Comparison of ENCODE assay signal across 8 mouse cellular contexts in genomic region chr7:110615792-110616191, GRCm38 (mm10). TPM values are rescaled to one million over a fixed set of nuclear protein-coding genes. Genes with fewer than 3 reads are reported as not detected.
DNase-seq lines count a peak whose midpoint lies in the region; ATAC-seq lines count a peak whose summit lies in the region.

No protein-coding gene starts in this region.

- peak overlapping the region; percentile 99; the same call in 1 of the 2 replicates for H3K27ac ChIP-seq in intestine, embryonic 14.5 days (ENCODE audit: low read depth)
- H3K27ac ChIP-seq in liver, embryonic 13.5 days: peak overlapping the region; percentile 15

- peak overlapping the region; percentile 86 for H3K4me3 ChIP-seq in intestine, embryonic 14.5 days (ENCODE audit: low read depth, low read length)
- H3K4me3 ChIP-seq in liver, embryonic 13.5 days (replicated peaks): no peak overlapping the region

- H3K4me1 ChIP-seq in intestine, embryonic 14.5 days (replicated peaks; ENCODE audit: control insufficient read depth, insufficient read depth, low read length): peaks cover 38% of the 10 kb centered on the region
- peaks cover 33% of the 10 kb centered on the region for H3K4me1 ChIP-seq in liver, embryonic 13.5 days (replicated peaks)

- H3K27me3 ChIP-seq in intestine, embryonic 14.5 days (replicated peaks; ENCODE audit: control insufficient read depth, insufficient read depth, low read length): no peaks in the 10 kb centered on the region
- H3K27me3 ChIP-seq in liver, embryonic 13.5 days: peaks cover 93% of the 10 kb centered on the region

- WGBS in intestine, embryonic 14.5 days: 18% methylated on average over 11 of the region's 11 CpGs
- WGBS in liver, embryonic 13.5 days (ENCODE audit: insufficient replicate concordance): 7% methylated on average over 11 of the region's 11 CpGs

- peak; percentile 22 for DNase-seq in retina, embryonic 14.5 days (ENCODE audit: low spot score)
- no peak for DNase-seq in retina, postnatal 1 day
- DNase-seq in intestine, embryonic 14.5 days (ENCODE audit: low spot score): peak; percentile 59
- no peak for DNase-seq in liver, embryonic 13.5 days
- no peak for DNase-seq in right cerebral cortex, postnatal 4 days
- DNase-seq in c-Kit-positive CD71-positive TER-119-positive erythroid progenitor cells, embryonic 14.5 days (ENCODE audit: low spot score): no peak

- ATAC-seq in intestine, embryonic 14.5 days (replicated peaks; ENCODE audit: low FRiP score, low TSS enrichment, low read depth): peak; percentile 29; the same call in 1 of the 2 replicates
- no peak for ATAC-seq in liver, embryonic 13.5 days (ENCODE audit: low read depth)
- no peak for ATAC-seq in cerebellum, adult (ENCODE audit: insufficient number of reproducible peaks, low FRiP score, low TSS enrichment)
- ATAC-seq in frontal cortex, adult (ENCODE audit: low TSS enrichment): no peak

- peak overlapping the region; percentile 77 for H3K4me2 ChIP-seq in intestine, embryonic 14.5 days (ENCODE audit: low read length)
- peak overlapping the region; percentile 70; the same call in 1 of the 2 replicates for H3K4me2 ChIP-seq in liver, embryonic 13.5 days

- no peak overlapping the region for H3K9ac ChIP-seq in intestine, embryonic 14.5 days (ENCODE audit: low read length)
- H3K9ac ChIP-seq in liver, embryonic 13.5 days: no peak overlapping the region

- H3K36me3 ChIP-seq in intestine, embryonic 14.5 days (ENCODE audit: control insufficient read depth, insufficient read depth, low read length): no peaks in the 10 kb centered on the region
- H3K36me3 ChIP-seq in liver, embryonic 13.5 days: no peaks in the 10 kb centered on the region

- no peaks in the 10 kb centered on the region for H3K9me3 ChIP-seq in intestine, embryonic 14.5 days (ENCODE audit: control insufficient read depth, low read length)
- no peaks in the 10 kb centered on the region for H3K9me3 ChIP-seq in liver, embryonic 13.5 days (replicated peaks)

RNA-seq across cellular contexts. Expression of gene Sbf2, which starts 1.1 kb away (rescaled TPM):
- polyA plus RNA-seq in intestine, embryonic 14.5 days (2014; fragmentation: Nextera tagmentation; extraction: Ambion mirVana): 37.6 and 39.8 TPM in 2 replicates
- 5.3 and 5.4 TPM in 2 replicates for polyA plus RNA-seq in liver, embryonic 13.5 days (2015; fragmentation: Nextera tagmentation; extraction: Ambion mirVana)

RNA-seq across cellular contexts. Expression of gene Adm, which starts 11.7 kb away (rescaled TPM):
- 1.5 and 2.1 TPM in 2 replicates for polyA plus RNA-seq in intestine, embryonic 14.5 days (2014; fragmentation: Nextera tagmentation; extraction: Ambion mirVana)
- 4.2 and 5.1 TPM in 2 replicates for polyA plus RNA-seq in liver, embryonic 13.5 days (2015; fragmentation: Nextera tagmentation; extraction: Ambion mirVana)

Comparison
In these comparisons a context has a peak if more than half of its experiments do, and no peak if none do; other contexts are left out.
1. DNase-seq: peak in retina, embryonic 14.5 days (single experiment) and intestine, embryonic 14.5 days (single experiment); none in retina, postnatal 1 day (single experiment), liver, embryonic 13.5 days (single experiment), right cerebral cortex, postnatal 4 days (single experiment) and c-Kit-positive CD71-positive TER-119-positive erythroid progenitor cells, embryonic 14.5 days (single experiment).